Mouse (Mus musculus) forebrain, postnatal 0 days (tissue): ENCODE data around the gene Adgrl3. TPM values are rescaled to one million over a fixed set of nuclear protein-coding genes. Genes with fewer than 3 reads are reported as not detected.

Experiments
- ATAC-seq: fragments of 200-750 bp; cut with Nextera tagmentation; 2 replicates; pipeline ENCODE4 v1.8.0; 2017; ENCODE audit warnings: mild to moderate bottlenecking, moderate library complexity
- DNase-seq: peaks from one replicate; pipeline ENCODE4 v3.0.0-alpha.2; 2015
- H3K27ac ChIP-seq: fragments of 300-500 bp; sonication (generic); 2 replicates; pipeline ENCODE4 v1.5.1; 2014; ENCODE audit warnings: low read depth, mild to moderate bottlenecking, antibody characterized with exemption, low read length, moderate library complexity, mixed read lengths
- H3K27me3 ChIP-seq: fragments of 300-500 bp; sonication (generic); 2 replicates; pipeline ENCODE4 v1.6.1; 2014; ENCODE audit warnings: mild to moderate bottlenecking, low read length, mixed read lengths; ENCODE audit not compliant: insufficient read depth
- H3K36me3 ChIP-seq: fragments of 300-500 bp; sonication (generic); 2 replicates; pipeline ENCODE4 v1.6.1; 2014; ENCODE audit warnings: mild to moderate bottlenecking, moderate library complexity; ENCODE audit not compliant: insufficient read depth
- H3K4me1 ChIP-seq: fragments of 300-500 bp; sonication (generic); 2 replicates; pipeline ENCODE4 v1.6.1; 2014; ENCODE audit warnings: antibody characterized with exemption; ENCODE audit not compliant: insufficient read depth
- H3K4me2 ChIP-seq: fragments of 300-500 bp; sonication (generic); 2 replicates; pipeline ENCODE4 v1.6.1; 2014; ENCODE audit warnings: low read depth, mild to moderate bottlenecking, moderate library complexity
- H3K4me3 ChIP-seq: fragments of 300-500 bp; sonication (generic); 2 replicates; pipeline ENCODE4 v1.5.1; 2014; ENCODE audit warnings: low read depth, low read length, mixed read lengths
- H3K9ac ChIP-seq: fragments of 300-500 bp; sonication (generic); 2 replicates; pipeline ENCODE4 v1.6.1; 2014; ENCODE audit warnings: mild to moderate bottlenecking
- H3K9me3 ChIP-seq: fragments of 300-500 bp; sonication (generic); 2 replicates; pipeline ENCODE4 v1.6.1; 2016; ENCODE audit warnings: low read length
- CTCF ChIP-seq: sonication (generic); IDR thresholded peaks from 2 replicates; pipeline ENCODE4 v1.5.1; 2016; ENCODE audit warnings: antibody characterized with exemption, control low read depth, low read depth
- WGBS: fragments of 180-500 bp; shearing (Covaris S2); extraction: QIAGEN DNeasy Blood & Tissue Kit; methylation state at CpG from one replicate; pipeline ENCODE4 v1.1.7; 2014; 5-methylcytosine and 5-hydroxymethylcytosine counted together
- polyA plus RNA-seq: library from polyadenylated mRNA; unstranded; fragments of >200 nt; fragmentation: Nextera tagmentation; extraction: Ambion mirVana; gene quantifications from 2 replicates; pipeline ENCODE4 v1.2.1, GENCODE M21; 2015
- total RNA-seq: library from RNA; depleted of rRNA; stranded (reverse); fragments of >200 nt; gene quantifications from 2 replicates; pipeline ENCODE4 v1.2.3, GENCODE M21; 2014

The Adgrl3 gene
- total and polyA plus RNA-seq, 2 experiments from 2014 or later, result 39.2 to 174 TPM

- H3K4me1 ChIP-seq, result no peaks in the 10 kb centered on the region
- no peak overlapping the region for H3K4me3 ChIP-seq
- no peak overlapping the region for H3K9ac ChIP-seq
- H3K9me3 ChIP-seq, result no peaks in the 10 kb centered on the region
- ATAC-seq (no peak), DNase-seq (no peak)
- no peak overlapping the region for H3K27ac ChIP-seq
- H3K27me3 ChIP-seq, result no peaks in the 10 kb centered on the region
- TF ChIP-seq CTCF, result no peak
- no peaks in the 10 kb centered on the region for H3K36me3 ChIP-seq
- H3K4me2 ChIP-seq, result no peak overlapping the region
- 90% methylated on average over 2 of the region's 2 CpGs for WGBS
Observed at GRCm38 (mm10) chr5:81638422-81638821, 618.5 kb downstream of the Adgrl3 start.

- ATAC-seq, result peak; percentile 42; the same call in 1 of the 2 replicates
Observed at GRCm38 (mm10) chr5:81640118-81640517, 620.2 kb downstream of the Adgrl3 start.

GRCm38 (mm10) chr5:81645557-81645956, 625.6 kb downstream of the Adgrl3 start:
- DNase-seq (no peak), ATAC-seq (no peak)
- no peaks in the 10 kb centered on the region for H3K9me3 ChIP-seq
- H3K4me3 ChIP-seq, result no peak overlapping the region
- no peak overlapping the region for H3K27ac ChIP-seq
- no peak overlapping the region for H3K4me2 ChIP-seq
- no peaks in the 10 kb centered on the region for H3K36me3 ChIP-seq
- no peaks in the 10 kb centered on the region for H3K27me3 ChIP-seq
- 86% methylated on average over 5 of the region's 5 CpGs for WGBS
- no peak overlapping the region for H3K9ac ChIP-seq
- no peak for TF ChIP-seq CTCF
- H3K4me1 ChIP-seq, result no peaks in the 10 kb centered on the region

More at GRCm38 (mm10) chr5:81640118-81640517, 620.2 kb downstream of the Adgrl3 start:
- no peaks in the 10 kb centered on the region for H3K36me3 ChIP-seq
- H3K9ac ChIP-seq, result no peak overlapping the region
- H3K27me3 ChIP-seq, result no peaks in the 10 kb centered on the region
- TF ChIP-seq CTCF, result peak; percentile 27
- H3K9me3 ChIP-seq, result no peaks in the 10 kb centered on the region
- DNase-seq, result no peak
- WGBS, result 27% methylated on average over 4 of the region's 4 CpGs
- no peak overlapping the region for H3K4me3 ChIP-seq
- H3K4me2 ChIP-seq, result no peak overlapping the region
- no peak overlapping the region for H3K27ac ChIP-seq
- no peaks in the 10 kb centered on the region for H3K4me1 ChIP-seq

GRCm38 (mm10) chr5:81653941-81654340, 634.0 kb downstream of the Adgrl3 start:
- no peak for ATAC-seq
- Histone ChIP-seq H3K36me3 (no peaks in the 10 kb centered on the region), H3K4me1 (no peaks in the 10 kb centered on the region), H3K27ac (no peak overlapping the region), H3K27me3 (no peaks in the 10 kb centered on the region), H3K9me3 (no peaks in the 10 kb centered on the region), H3K4me3 (no peak overlapping the region), H3K4me2 (no peak overlapping the region), H3K9ac (no peak overlapping the region)
- TF ChIP-seq CTCF, result no peak
- WGBS, result 62% methylated on average over 2 of the region's 2 CpGs
- DNase-seq, result no peak

GRCm38 (mm10) chr5:81661611-81662390, 641.9 kb downstream of the Adgrl3 start:
- no peaks in the 10 kb centered on the region for H3K36me3 ChIP-seq
- H3K27ac ChIP-seq, result no peak overlapping the region
- ATAC-seq (no peak), DNase-seq (no peak)
- no peak overlapping the region for H3K9ac ChIP-seq
- H3K4me3 ChIP-seq, result no peak overlapping the region
- no peaks in the 10 kb centered on the region for H3K4me1 ChIP-seq
- H3K4me2 ChIP-seq, result no peak overlapping the region
- no peaks in the 10 kb centered on the region for H3K9me3 ChIP-seq
- WGBS, result 27% methylated on average over 6 of the region's 6 CpGs
- TF ChIP-seq CTCF, result no peak
- H3K27me3 ChIP-seq, result no peaks in the 10 kb centered on the region

- Histone ChIP-seq H3K27me3 (no peaks in the 10 kb centered on the region), H3K4me1 (no peaks in the 10 kb centered on the region), H3K9me3 (no peaks in the 10 kb centered on the region), H3K36me3 (no peaks in the 10 kb centered on the region), H3K27ac (no peak overlapping the region), H3K4me2 (no peak overlapping the region), H3K4me3 (no peak overlapping the region), H3K9ac (no peak overlapping the region)
- WGBS, result 16% methylated on average over 4 of the region's 4 CpGs
- no peak for TF ChIP-seq CTCF
- ATAC-seq, result no peak
- no peak for DNase-seq
Observed at GRCm38 (mm10) chr5:81671025-81671424, 651.1 kb downstream of the Adgrl3 start.

GRCm38 (mm10) chr5:81674275-81674974, 654.5 kb downstream of the Adgrl3 start:
- H3K4me3 ChIP-seq, result no peak overlapping the region
- WGBS, result 90% methylated on average over 4 of the region's 4 CpGs
- TF ChIP-seq CTCF, result no peak
- H3K9me3 ChIP-seq, result no peaks in the 10 kb centered on the region
- no peaks in the 10 kb centered on the region for H3K4me1 ChIP-seq
- no peaks in the 10 kb centered on the region for H3K36me3 ChIP-seq
- H3K27ac ChIP-seq, result no peak overlapping the region
- H3K27me3 ChIP-seq, result no peaks in the 10 kb centered on the region
- no peak overlapping the region for H3K9ac ChIP-seq
- no peak overlapping the region for H3K4me2 ChIP-seq
- ATAC-seq, result no peak
- no peak for DNase-seq
